Mouse (Mus musculus) forebrain, embryonic 12.5 days (tissue): ENCODE data around the gene Bend7. TPM values are rescaled to one million over a fixed set of nuclear protein-coding genes. Genes with fewer than 3 reads are reported as not detected.
A peak's percentile ranks its signal among the peaks of the same experiment; 100 is the strongest.

ENCODE experiments used
- ATAC-seq: fragments of 200-750 bp; cut with Nextera tagmentation; 2 replicates; pipeline ENCODE4 v1.8.0; 2017; ENCODE audit warnings: moderate TSS enrichment; ENCODE audit not compliant: low FRiP score
- H3K27ac ChIP-seq: fragments of 300-500 bp; sonication (generic); 2 replicates; pipeline ENCODE4 v1.5.1; 2016; ENCODE audit warnings: mild to moderate bottlenecking
- H3K27me3 ChIP-seq: fragments of 300-500 bp; sonication (generic); 2 replicates; pipeline ENCODE4 v1.6.1; 2016; ENCODE audit warnings: mild to moderate bottlenecking
- H3K36me3 ChIP-seq: fragments of 300-500 bp; sonication (generic); replicated peaks from 2 replicates; pipeline ENCODE4 v1.6.1; 2016; ENCODE audit warnings: mild to moderate bottlenecking
- H3K4me1 ChIP-seq: fragments of 300-500 bp; sonication (generic); 2 replicates; pipeline ENCODE4 v1.6.1; 2016
- H3K4me2 ChIP-seq: fragments of 300-500 bp; sonication (generic); 2 replicates; pipeline ENCODE4 v1.6.1; 2016; ENCODE audit warnings: mild to moderate bottlenecking, moderate library complexity
- H3K4me3 ChIP-seq: fragments of 300-500 bp; sonication (generic); replicated peaks from 2 replicates; pipeline ENCODE4 v1.5.1; 2016; ENCODE audit warnings: mild to moderate bottlenecking
- H3K9ac ChIP-seq: fragments of 300-500 bp; sonication (generic); 2 replicates; pipeline ENCODE4 v1.6.1; 2016; ENCODE audit warnings: mild to moderate bottlenecking
- H3K9me3 ChIP-seq: fragments of 300-500 bp; sonication (generic); 2 replicates; pipeline ENCODE4 v1.6.1; 2016
- WGBS: fragments of 180-500 bp; shearing (Covaris S2); methylation state at CpG from one replicate; pipeline ENCODE4 v1.1.7; 2016; 5-methylcytosine and 5-hydroxymethylcytosine counted together
- polyA plus RNA-seq: library from polyadenylated mRNA; unstranded; fragments of >200 nt; fragmentation: Nextera tagmentation; extraction: Ambion mirVana; gene quantifications from 2 replicates; pipeline ENCODE4 v1.2.1, GENCODE M21; 2016

The Bend7 gene
- polyA plus RNA-seq, result 3.8 and 4.0 TPM in 2 replicates

DNA sequence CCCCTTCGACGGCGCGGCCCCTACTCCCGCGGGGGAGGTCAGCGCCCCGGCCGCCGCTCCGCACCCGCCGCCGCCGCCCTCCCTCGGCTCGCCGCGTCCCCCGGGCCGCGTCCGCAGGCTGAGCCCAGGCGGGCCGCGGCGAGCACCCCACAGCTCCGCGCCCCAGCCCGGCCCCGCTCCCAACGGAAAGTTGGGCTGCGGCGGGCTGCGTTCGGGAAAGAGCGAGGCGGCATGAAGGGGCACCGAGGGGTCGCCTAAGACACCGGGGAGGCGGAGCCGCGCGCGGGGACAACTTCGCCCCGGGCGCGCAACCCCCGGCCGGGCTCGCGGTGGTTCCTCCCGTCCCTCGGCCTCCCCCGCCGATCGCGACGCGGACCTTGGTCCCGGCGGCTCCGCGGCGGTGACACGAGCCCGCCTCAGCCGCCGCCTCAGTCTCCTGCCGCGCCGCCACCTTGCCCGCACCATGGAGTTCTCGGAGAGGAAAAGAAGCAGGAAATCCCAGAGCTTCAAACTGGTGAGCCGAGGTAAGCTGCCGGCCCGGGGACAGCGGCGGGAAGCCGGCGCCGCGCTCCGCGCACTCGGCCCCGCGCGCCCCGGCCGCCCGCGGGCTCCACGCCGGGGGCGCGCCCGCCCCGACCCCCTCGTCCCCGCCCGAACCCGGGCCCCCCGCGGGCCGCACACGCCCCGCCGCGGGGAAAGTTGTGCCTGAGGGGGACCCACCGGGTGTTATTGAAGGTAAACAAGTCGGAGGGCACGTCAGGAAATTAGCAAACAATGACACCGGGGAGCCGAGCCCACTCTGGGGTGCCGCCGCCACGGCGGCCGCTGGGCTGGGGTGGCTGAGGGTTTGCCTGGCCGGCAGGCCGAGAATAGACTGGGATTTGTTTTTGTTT is at the start of gene Bend7:
TSS of gene Bend7 (plus strand) at position 63 of the 893 bp plus-strand sequence.
- Histone ChIP-seq H3K27ac (peak within 1 kb of the TSS; percentile 69), H3K4me2 (peak within 1 kb of the TSS; percentile 88), H3K27me3 (peaks cover 26% of the 10 kb centered on the region), H3K9ac (peak within 1 kb of the TSS; percentile 75), H3K9me3 (no peaks in the 10 kb centered on the region), H3K36me3 (no peaks in the 10 kb centered on the region), H3K4me1 (peaks cover 16% of the 10 kb centered on the region), H3K4me3 (peak within 1 kb of the TSS; percentile 81)
- WGBS, result under 1% methylated on average over 96 of the region's 124 CpGs
- peak; percentile 77 for ATAC-seq

DNA sequence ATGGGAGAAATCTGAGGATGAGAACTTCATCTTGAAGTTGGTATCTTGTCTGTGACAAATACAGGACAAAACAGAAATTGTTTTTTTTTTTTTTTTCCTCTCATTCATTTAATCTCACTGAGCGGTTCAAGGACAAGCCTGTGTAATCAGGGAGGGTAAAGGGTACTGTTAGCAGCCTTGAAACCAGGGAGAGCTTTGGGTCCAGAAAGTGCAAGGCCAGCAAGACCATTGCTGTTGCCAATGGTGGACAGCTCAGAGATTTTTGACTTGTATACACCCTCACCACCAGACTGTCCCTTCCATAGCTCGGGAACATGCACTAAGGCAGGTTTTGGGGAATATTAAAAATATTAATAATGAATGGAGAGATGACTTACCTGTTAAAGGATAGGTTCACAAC is 49.0 kb upstream of the Bend7 start:
- Histone ChIP-seq H3K4me3 (no peak overlapping the region), H3K27me3 (no peaks in the 10 kb centered on the region; the same call in 1 of the 2 replicates), H3K9me3 (no peaks in the 10 kb centered on the region), H3K4me1 (no peaks in the 10 kb centered on the region), H3K36me3 (no peaks in the 10 kb centered on the region), H3K9ac (no peak overlapping the region), H3K4me2 (no peak overlapping the region), H3K27ac (no peak overlapping the region)
- WGBS, result 82% methylated on average over 2 of the region's 2 CpGs
- ATAC-seq, result no peak

DNA sequence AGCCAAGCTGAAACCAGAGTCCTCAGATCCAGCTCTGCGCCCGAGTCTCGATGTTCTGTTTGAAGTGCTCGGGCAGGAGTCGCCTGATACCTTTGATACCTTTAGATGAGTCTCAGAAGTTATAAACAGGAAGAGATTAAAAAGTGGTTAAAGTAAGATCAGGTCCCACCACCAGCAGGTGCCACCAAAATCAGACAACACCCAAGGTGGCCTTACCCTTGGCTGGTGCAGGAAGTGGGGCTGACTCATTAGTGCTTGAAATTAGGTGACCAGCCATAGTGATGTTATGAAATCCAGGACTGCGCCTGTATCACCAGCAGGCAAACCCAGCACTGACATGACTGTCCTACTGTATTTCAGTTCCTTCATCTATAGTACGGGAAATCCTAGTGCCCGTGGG is 47.9 kb upstream of the Bend7 start:
- no peaks in the 10 kb centered on the region for H3K9me3 ChIP-seq
- 90% methylated on average over 8 of the region's 8 CpGs for WGBS
- H3K27ac ChIP-seq, result no peak overlapping the region
- H3K9ac ChIP-seq, result no peak overlapping the region
- H3K4me3 ChIP-seq, result no peak overlapping the region
- no peak overlapping the region for H3K4me2 ChIP-seq
- no peak for ATAC-seq
- no peaks in the 10 kb centered on the region; the same call in 1 of the 2 replicates for H3K27me3 ChIP-seq
- no peaks in the 10 kb centered on the region for H3K36me3 ChIP-seq
- no peaks in the 10 kb centered on the region for H3K4me1 ChIP-seq

DNA sequence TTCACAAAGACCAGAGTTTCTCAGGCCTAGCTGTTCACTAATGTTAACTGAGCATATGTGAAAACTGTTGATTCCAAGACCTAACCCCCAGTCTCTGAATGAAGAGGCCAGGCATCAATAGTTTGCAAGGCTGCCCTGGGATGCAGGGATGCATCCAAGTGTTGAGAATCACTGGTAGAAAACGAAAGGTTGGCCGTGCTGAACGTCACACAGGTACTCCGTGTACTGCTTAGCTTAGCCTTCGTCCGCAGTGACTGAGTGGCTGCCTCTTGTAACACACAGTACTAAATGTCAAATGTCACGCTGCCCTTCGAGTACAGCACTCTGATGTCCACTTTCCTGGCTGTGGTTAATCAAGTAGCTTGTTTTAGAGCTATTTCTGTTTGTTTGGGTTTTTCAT is 46.0 kb upstream of the Bend7 start:
- no peaks in the 10 kb centered on the region for H3K36me3 ChIP-seq
- no peaks in the 10 kb centered on the region; the same call in 1 of the 2 replicates for H3K27me3 ChIP-seq
- no peaks in the 10 kb centered on the region for H3K9me3 ChIP-seq
- H3K9ac ChIP-seq, result no peak overlapping the region
- H3K4me1 ChIP-seq, result no peaks in the 10 kb centered on the region
- ATAC-seq, result no peak
- H3K27ac ChIP-seq, result no peak overlapping the region
- WGBS, result 89% methylated on average over 8 of the region's 8 CpGs
- no peak overlapping the region for H3K4me3 ChIP-seq
- no peak overlapping the region for H3K4me2 ChIP-seq

DNA sequence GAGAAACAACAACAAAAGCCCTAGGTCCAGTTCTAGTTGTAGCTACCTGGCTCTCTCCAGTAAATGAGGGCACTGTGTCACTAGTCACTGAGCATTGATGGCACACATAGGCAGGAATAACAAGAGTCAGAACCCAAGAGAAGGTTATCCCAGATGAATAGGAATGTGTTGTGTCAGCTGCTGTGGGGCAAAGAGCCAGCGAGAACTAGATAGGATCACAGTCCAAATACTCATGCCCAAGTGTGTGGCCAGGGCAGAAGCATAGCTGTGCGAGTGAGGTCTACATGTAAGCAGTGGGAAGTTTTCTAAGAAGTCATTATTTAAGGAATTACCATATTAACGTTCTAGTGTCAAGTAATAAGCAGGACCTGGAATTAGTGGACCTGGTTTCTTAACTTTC is 37.7 kb upstream of the Bend7 start:
- no peak for ATAC-seq
- H3K27ac ChIP-seq, result no peak overlapping the region
- no peak overlapping the region for H3K4me3 ChIP-seq
- 87% methylated on average over 3 of the region's 3 CpGs for WGBS
- no peaks in the 10 kb centered on the region for H3K9me3 ChIP-seq
- no peak overlapping the region for H3K4me2 ChIP-seq
- no peaks in the 10 kb centered on the region for H3K36me3 ChIP-seq
- no peaks in the 10 kb centered on the region for H3K27me3 ChIP-seq
- H3K4me1 ChIP-seq, result no peaks in the 10 kb centered on the region
- H3K9ac ChIP-seq, result no peak overlapping the region

DNA sequence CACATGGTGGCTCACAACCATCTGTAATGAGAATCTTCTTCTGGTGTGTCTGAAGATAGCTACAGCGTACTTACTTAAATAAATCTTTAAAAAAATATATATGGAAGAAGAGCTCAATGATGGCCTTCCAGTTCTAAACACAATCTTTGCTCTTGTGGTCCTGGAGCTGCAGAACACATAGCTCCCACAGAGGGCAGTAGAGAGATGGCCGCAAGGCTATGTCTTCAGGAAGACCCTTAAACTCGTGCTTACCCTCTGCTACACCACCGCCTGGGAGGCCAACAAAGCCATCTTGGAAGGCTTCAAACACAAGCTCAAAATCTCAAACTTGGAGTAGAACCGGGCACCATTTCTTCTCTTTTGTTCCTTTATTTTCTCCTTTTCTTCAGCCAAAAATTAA is 6.4 kb upstream of the Bend7 start:
- H3K27me3 ChIP-seq, result peaks cover 7% of the 10 kb centered on the region
- no peak overlapping the region for H3K4me2 ChIP-seq
- H3K4me3 ChIP-seq, result no peak overlapping the region
- H3K9me3 ChIP-seq, result no peaks in the 10 kb centered on the region
- H3K27ac ChIP-seq, result no peak overlapping the region
- H3K9ac ChIP-seq, result no peak overlapping the region
- 52% methylated on average over 5 of the region's 5 CpGs for WGBS
- H3K36me3 ChIP-seq, result no peaks in the 10 kb centered on the region
- H3K4me1 ChIP-seq, result no peaks in the 10 kb centered on the region
- ATAC-seq, result no peak

DNA sequence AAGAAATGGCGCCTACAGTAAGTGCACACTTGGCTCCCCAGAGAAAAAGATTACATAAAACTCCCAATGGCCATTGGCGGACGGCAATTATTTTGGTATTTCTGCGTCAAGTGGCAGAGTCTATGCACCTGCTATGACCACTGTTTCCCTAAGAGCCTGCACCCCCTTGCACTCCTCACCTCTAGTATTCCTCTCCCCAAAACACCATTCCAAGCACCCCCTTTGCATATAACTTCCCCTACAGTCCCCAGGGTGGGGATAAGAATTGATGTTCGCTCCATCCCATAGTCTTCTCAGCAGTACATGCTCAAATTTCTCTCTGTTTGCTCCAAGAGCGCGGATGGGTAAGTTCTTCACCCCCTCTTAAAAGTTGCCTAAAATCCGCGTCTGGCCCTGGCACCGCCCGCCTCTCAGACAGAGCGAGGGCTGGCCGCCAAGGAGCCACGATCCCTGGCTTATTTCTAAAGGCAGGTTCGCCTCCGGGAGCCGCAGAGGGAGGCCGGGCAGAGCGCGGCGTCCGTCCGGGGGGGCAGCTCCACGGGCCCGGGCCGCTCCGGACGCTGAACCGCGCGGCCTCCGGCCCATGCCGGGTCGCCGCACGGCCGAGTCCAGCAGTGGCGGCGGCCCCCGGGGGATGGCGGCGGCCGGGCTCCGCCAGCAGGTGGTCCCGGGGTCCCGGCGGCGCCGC is 406 bp upstream of the Bend7 start:
- Histone ChIP-seq H3K9ac (peak overlapping the region; percentile 75), H3K36me3 (no peaks in the 10 kb centered on the region), H3K9me3 (no peaks in the 10 kb centered on the region), H3K27ac (peak overlapping the region; percentile 31; the same call in 1 of the 2 replicates), H3K4me3 (peak overlapping the region; percentile 81), H3K27me3 (peaks cover 26% of the 10 kb centered on the region), H3K4me2 (peak overlapping the region; percentile 88), H3K4me1 (peaks cover 16% of the 10 kb centered on the region)
- ATAC-seq, result peak; percentile 75
- WGBS, result 3% methylated on average over 36 of the region's 49 CpGs

DNA sequence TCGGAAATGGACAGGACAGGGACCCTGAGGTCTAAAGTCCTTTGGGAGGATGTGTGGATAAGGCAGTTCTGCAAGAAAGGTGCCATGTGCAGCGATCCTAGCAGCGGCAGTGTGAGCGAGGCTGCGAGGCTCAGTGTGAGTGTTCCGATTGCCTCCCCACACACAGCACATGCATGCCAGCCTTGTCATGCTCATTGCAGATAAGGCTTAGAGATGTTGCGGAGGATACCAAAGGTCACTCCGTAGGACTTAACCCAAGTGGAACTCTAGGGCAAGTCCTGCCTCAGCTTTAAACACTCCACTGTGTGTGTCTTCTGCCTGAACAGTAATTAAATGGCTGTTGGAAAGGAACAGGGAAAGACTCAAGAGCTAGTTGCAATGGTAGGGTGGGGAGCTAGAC is 5.5 kb downstream of the Bend7 start:
- peaks cover 8% of the 10 kb centered on the region; the same call in 1 of the 2 replicates for H3K27me3 ChIP-seq
- WGBS, result 94% methylated on average over 8 of the region's 8 CpGs
- H3K36me3 ChIP-seq, result no peaks in the 10 kb centered on the region
- no peak overlapping the region for H3K9ac ChIP-seq
- no peak overlapping the region for H3K4me2 ChIP-seq
- no peak overlapping the region for H3K27ac ChIP-seq
- H3K9me3 ChIP-seq, result no peaks in the 10 kb centered on the region
- no peak overlapping the region for H3K4me3 ChIP-seq
- H3K4me1 ChIP-seq, result peaks cover 7% of the 10 kb centered on the region; the same call in 1 of the 2 replicates
- ATAC-seq, result no peak

DNA sequence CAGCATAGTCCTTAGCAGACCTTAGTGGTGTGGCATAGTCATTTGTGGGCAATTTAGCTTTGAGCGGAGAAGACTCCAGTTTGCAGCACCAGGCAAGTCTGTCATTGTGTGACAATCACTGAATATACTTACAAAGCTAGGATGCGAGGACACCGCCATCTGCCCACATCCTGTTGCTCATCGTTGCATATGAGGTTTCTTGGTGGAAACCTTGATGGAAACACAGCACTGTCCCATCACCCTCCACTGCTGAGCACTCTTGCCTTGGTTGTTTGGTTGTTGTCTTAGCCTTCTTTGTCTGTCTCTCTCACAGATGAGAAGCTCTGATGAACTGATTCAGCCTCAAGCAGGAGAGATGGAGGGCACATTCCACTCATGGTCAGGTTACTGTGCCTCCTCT is 12.5 kb downstream of the Bend7 start:
- Histone ChIP-seq H3K4me1 (no peaks in the 10 kb centered on the region), H3K27ac (no peak overlapping the region), H3K9ac (no peak overlapping the region), H3K27me3 (no peaks in the 10 kb centered on the region), H3K9me3 (no peaks in the 10 kb centered on the region), H3K36me3 (no peaks in the 10 kb centered on the region), H3K4me2 (no peak overlapping the region), H3K4me3 (no peak overlapping the region)
- 87% methylated on average over 4 of the region's 4 CpGs for WGBS
- ATAC-seq, result no peak

DNA sequence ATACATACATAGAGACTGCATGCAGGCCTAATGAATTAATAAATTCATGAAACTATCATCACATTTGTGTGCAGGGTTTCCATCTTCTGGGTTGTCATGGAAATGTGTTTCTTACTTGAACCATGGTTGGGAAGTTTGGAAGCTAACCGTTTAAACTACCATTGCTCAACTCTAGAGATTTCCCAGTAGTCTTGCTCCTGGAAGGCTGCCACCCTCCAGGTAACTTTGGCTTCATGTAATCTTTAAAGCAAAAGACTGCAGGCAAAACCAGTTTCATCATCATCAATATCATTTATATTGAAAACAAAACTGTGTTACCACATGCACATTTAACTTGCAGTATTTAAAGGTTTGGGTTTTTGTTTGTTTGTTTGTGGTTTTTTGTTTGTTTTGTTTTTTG is 16.3 kb downstream of the Bend7 start:
- Histone ChIP-seq H3K4me2 (no peak overlapping the region), H3K9me3 (no peaks in the 10 kb centered on the region), H3K27me3 (no peaks in the 10 kb centered on the region), H3K4me3 (no peak overlapping the region), H3K9ac (no peak overlapping the region), H3K4me1 (no peaks in the 10 kb centered on the region), H3K36me3 (no peaks in the 10 kb centered on the region), H3K27ac (no peak overlapping the region)
- 91% methylated on average over 1 of the region's 1 CpGs for WGBS
- no peak for ATAC-seq

DNA sequence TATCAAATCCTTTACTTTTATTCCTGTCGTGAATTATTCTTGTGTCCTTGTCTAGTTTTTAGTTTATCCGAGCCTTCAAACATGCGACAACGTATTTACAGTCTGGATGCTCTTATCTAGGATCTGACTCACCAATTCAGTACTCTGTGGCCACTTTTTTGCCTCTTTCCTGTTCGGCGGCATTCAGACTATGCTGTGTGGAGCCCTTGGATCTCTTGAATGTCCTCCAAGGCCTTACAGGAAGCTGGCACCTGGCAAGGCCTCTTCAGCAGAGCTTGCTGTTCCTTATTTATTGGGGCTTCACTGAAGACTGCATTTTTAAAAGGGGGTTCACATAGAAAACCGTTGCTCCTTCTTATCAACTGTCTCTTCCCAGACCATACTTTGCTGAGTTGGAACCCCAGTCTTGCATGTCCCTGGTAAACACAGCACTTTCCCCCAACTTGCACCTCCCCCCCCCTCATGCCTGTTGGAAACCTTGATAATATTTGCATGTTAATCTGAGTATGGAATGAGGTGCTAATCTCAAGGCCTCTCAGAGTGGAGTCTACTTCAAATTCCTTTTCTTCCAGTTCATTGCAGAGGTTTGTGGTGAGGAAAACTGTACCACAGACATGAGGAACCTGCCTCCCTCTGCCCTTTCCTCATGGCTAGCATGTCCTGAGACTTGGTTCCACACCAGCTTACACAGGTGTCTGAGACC is 18.6 kb downstream of the Bend7 start:
- no peak overlapping the region for H3K4me3 ChIP-seq
- H3K9me3 ChIP-seq, result no peaks in the 10 kb centered on the region
- no peaks in the 10 kb centered on the region for H3K36me3 ChIP-seq
- no peaks in the 10 kb centered on the region for H3K4me1 ChIP-seq
- no peaks in the 10 kb centered on the region for H3K27me3 ChIP-seq
- H3K9ac ChIP-seq, result no peak overlapping the region
- no peak for ATAC-seq
- WGBS, result 88% methylated on average over 7 of the region's 7 CpGs
- H3K27ac ChIP-seq, result no peak overlapping the region
- H3K4me2 ChIP-seq, result no peak overlapping the region

DNA sequence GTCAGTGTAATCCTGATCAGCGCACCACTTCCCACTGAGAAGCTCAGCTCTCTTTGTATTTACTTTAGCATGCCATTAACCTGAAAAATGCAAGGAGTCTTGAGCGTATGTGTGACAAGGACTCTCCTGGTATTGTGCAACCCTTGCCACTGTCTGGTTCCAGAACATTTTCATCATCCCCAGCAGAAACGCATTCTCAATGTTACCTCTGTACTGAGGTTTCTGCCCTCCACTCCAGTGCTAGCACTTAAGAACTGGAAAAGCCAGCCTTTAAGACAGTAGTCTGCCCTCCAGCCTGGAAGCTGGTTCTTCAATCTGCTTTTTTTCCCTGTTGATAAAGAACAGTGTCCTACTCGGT is 19.1 kb downstream of the Bend7 start:
- ATAC-seq, result no peak
- no peaks in the 10 kb centered on the region for H3K36me3 ChIP-seq
- WGBS, result 92% methylated on average over 4 of the region's 4 CpGs
- no peak overlapping the region for H3K4me3 ChIP-seq
- no peak overlapping the region for H3K4me2 ChIP-seq
- no peaks in the 10 kb centered on the region for H3K4me1 ChIP-seq
- no peaks in the 10 kb centered on the region for H3K9me3 ChIP-seq
- no peak overlapping the region for H3K27ac ChIP-seq
- H3K9ac ChIP-seq, result no peak overlapping the region
- H3K27me3 ChIP-seq, result no peaks in the 10 kb centered on the region
